Mouse (Mus musculus) liver, adult 2 months (tissue): ENCODE data around the gene Myo1c.

Experiments
- CTCF ChIP-seq: fragments of 200-500 bp; IDR thresholded peaks from 2 replicates; pipeline ENCODE4 v1.5.1; 2011; ENCODE audit warnings: low read depth, low read length, control low read depth
- POLR2A ChIP-seq: fragments of 200-500 bp; IDR thresholded peaks from 2 replicates; pipeline ENCODE4 v1.6.1; 2011; ENCODE audit warnings: low read length, control low read depth; ENCODE audit not compliant: insufficient read depth; ENCODE audit errors: extremely low read depth

DNA sequence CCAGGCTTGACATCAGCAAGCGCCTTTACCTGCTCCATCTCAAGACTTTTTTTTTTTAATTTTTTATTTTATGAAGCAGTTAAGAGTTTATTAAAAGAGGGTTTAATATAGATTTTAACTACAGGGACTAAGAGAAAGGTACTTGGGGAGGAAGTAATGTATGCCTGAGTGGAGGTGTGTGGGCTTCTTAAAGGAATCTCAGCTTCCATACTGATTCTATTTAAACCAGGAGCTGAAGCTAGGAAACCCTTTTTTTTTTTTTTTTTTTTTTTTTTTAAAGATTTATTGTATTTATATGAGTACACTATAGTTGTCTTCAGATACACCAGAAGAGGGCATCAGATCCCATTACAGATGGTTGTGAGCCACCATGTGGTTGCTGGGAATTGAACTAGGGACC, 35.5 kb upstream of the Myo1c start:
- no peak for TF ChIP-seq POLR2A
- no peak for TF ChIP-seq CTCF
